Mouse (Mus musculus) bone marrow macrophage, adult 2 months (primary cell): ENCODE measurements around the gene Emid1. TPM values are rescaled to one million over a fixed set of nuclear protein-coding genes. Genes with fewer than 3 reads are reported as not detected.
"Not testable (repeated sequence)": the region's sequence is repeated elsewhere in the genome, so short reads cannot be mapped to it uniquely, and the experiment has no call there.

Experiments
- H3K27ac ChIP-seq: 2 replicates; pipeline ENCODE4 v1.5.1; 2012; ENCODE audit warnings: low read depth, low read length; ENCODE audit not compliant: insufficient read depth
- H3K4me1 ChIP-seq: 2 replicates; pipeline ENCODE4 v1.6.1; 2012; ENCODE audit warnings: low read length; ENCODE audit not compliant: control insufficient read depth, insufficient read depth
- H3K4me3 ChIP-seq: 2 replicates; pipeline ENCODE4 v1.5.1; 2012; ENCODE audit warnings: mild to moderate bottlenecking, low read length, moderate library complexity; ENCODE audit not compliant: insufficient read depth
- CTCF ChIP-seq: IDR thresholded peaks from 2 replicates; pipeline ENCODE4 v1.5.1; 2012; ENCODE audit warnings: low read depth, mild to moderate bottlenecking, low read length, moderate library complexity
- POLR2A ChIP-seq: IDR thresholded peaks from 2 replicates; pipeline ENCODE4 v1.6.1; 2012; ENCODE audit warnings: mild to moderate bottlenecking, low read depth, low read length, borderline replicate concordance
- polyA plus RNA-seq: library from polyadenylated mRNA; stranded (reverse); fragments of >200 nt; gene quantifications from 2 replicates; pipeline ENCODE4 v1.2.4, GENCODE M21; 2012; ENCODE audit not compliant: missing spikeins, insufficient read depth, insufficient read length

The Emid1 gene
- polyA plus RNA-seq, 1 experiment: not detected

- TF ChIP-seq POLR2A (no peak; the same call in 1 of the 2 replicates), CTCF (no peak)
- peaks cover 23% of the 10 kb centered on the region for H3K4me1 ChIP-seq
- peak within 1 kb of the TSS; percentile 78 for H3K4me3 ChIP-seq
- H3K27ac ChIP-seq: peak within 1 kb of the TSS; percentile 91
These were observed 53.1 kb downstream of the Emid1 start, which contains the start of the genes Rhbdd3 and Ewsr1 for GRCm38 (mm10) chr11:5098736-5099542. TSS of gene Rhbdd3 (plus strand) at chr11:5098926. TSS of gene Ewsr1 (minus strand) at chr11:5099266.

GRCm38 (mm10) chr11:5098035-5098735 is 53.9 kb downstream of the Emid1 start:
- TF ChIP-seq CTCF (no peak), POLR2A (no peak)
- H3K4me1 ChIP-seq: peaks cover 23% of the 10 kb centered on the region
- H3K27ac ChIP-seq: peak overlapping the region; percentile 91
- H3K4me3 ChIP-seq: peak overlapping the region; percentile 78

- Histone ChIP-seq H3K4me1 (peaks cover 13% of the 10 kb centered on the region), H3K4me3 (peak overlapping the region; percentile 78), H3K27ac (no peak overlapping the region)
- TF ChIP-seq POLR2A: no peak
- TF ChIP-seq CTCF: no peak
These were observed 55.5 kb downstream of the Emid1 start for GRCm38 (mm10) chr11:5096480-5097020.

- peaks cover 12% of the 10 kb centered on the region for H3K4me1 ChIP-seq
- 0 out of 2 replicates have a peak overlapping the region, but pooled peaks have one; percentile 13 for H3K27ac ChIP-seq
- H3K4me3 ChIP-seq: peak overlapping the region; percentile 18; the same call in 1 of the 2 replicates
- TF ChIP-seq POLR2A: no peak
- no peak for TF ChIP-seq CTCF
These were observed 56.2 kb downstream of the Emid1 start for GRCm38 (mm10) chr11:5095877-5096276.

GRCm38 (mm10) chr11:5091706-5092105 is 60.4 kb downstream of the Emid1 start:
- TF ChIP-seq CTCF (no peak), POLR2A (no peak)
- Histone ChIP-seq H3K4me3 (no peak overlapping the region), H3K27ac (no peak overlapping the region), H3K4me1 (peaks cover 6% of the 10 kb centered on the region)

GRCm38 (mm10) chr11:5089147-5089546 is 62.9 kb downstream of the Emid1 start:
- no peak overlapping the region for H3K27ac ChIP-seq
- TF ChIP-seq POLR2A (no peak), CTCF (no peak)
- no peak overlapping the region for H3K4me3 ChIP-seq
- no peaks in the 10 kb centered on the region for H3K4me1 ChIP-seq

GRCm38 (mm10) chr11:5076843-5077242 is 75.2 kb downstream of the Emid1 start:
- H3K27ac ChIP-seq, H3K4me1 ChIP-seq, H3K4me3 ChIP-seq: not testable (repeated sequence)

- TF ChIP-seq CTCF: no peak
- no peak for TF ChIP-seq POLR2A
- Histone ChIP-seq H3K4me3 (no peak overlapping the region), H3K27ac (no peak overlapping the region), H3K4me1 (no peaks in the 10 kb centered on the region)
These were observed 76.3 kb downstream of the Emid1 start for GRCm38 (mm10) chr11:5075760-5076159.

- TF ChIP-seq CTCF: no peak; the same call in 1 of the 2 replicates
- no peak for TF ChIP-seq POLR2A
- no peak overlapping the region for H3K4me3 ChIP-seq
- no peaks in the 10 kb centered on the region for H3K4me1 ChIP-seq
- H3K27ac ChIP-seq: no peak overlapping the region
These were observed 77.2 kb downstream of the Emid1 start for GRCm38 (mm10) chr11:5074882-5075281.
